Mouse (Mus musculus) midbrain, embryonic 12.5 days (tissue): ENCODE measurements at regions not wholly inside any gene's neighbourhood (a gene's known extent, or its start where the extent isn't known, plus 50 kb on each side); places are given as distances from the start of the nearest gene placed in this dataset.

Experiments used
- ATAC-seq: fragments of 200-750 bp; cut with Nextera tagmentation; 2 replicates; pipeline ENCODE4 v1.8.0; 2017; ENCODE audit warnings: low read depth, moderate TSS enrichment, moderate library complexity; ENCODE audit not compliant: low FRiP score
- H3K27ac ChIP-seq: fragments of 300-500 bp; sonication (generic); replicated peaks from 2 replicates; pipeline ENCODE4 v1.5.1; 2016; ENCODE audit warnings: mild to moderate bottlenecking
- H3K27me3 ChIP-seq: fragments of 300-500 bp; sonication (generic); 2 replicates; pipeline ENCODE4 v1.6.1; 2016; ENCODE audit warnings: mild to moderate bottlenecking
- H3K36me3 ChIP-seq: fragments of 300-500 bp; sonication (generic); 2 replicates; pipeline ENCODE4 v1.6.1; 2016
- H3K4me1 ChIP-seq: fragments of 300-500 bp; sonication (generic); 2 replicates; pipeline ENCODE4 v1.6.1; 2016
- H3K4me2 ChIP-seq: fragments of 300-500 bp; sonication (generic); replicated peaks from 2 replicates; pipeline ENCODE4 v1.6.1; 2016; ENCODE audit warnings: mild to moderate bottlenecking, moderate library complexity
- H3K4me3 ChIP-seq: fragments of 300-500 bp; sonication (generic); 2 replicates; pipeline ENCODE4 v1.5.1; 2016; ENCODE audit warnings: mild to moderate bottlenecking
- H3K9ac ChIP-seq: fragments of 300-500 bp; sonication (generic); replicated peaks from 2 replicates; pipeline ENCODE4 v1.6.1; 2016; ENCODE audit warnings: mild to moderate bottlenecking, moderate library complexity
- H3K9me3 ChIP-seq: fragments of 300-500 bp; sonication (generic); 2 replicates; pipeline ENCODE4 v1.6.1; 2016; ENCODE audit warnings: mild to moderate bottlenecking
- WGBS: fragments of 180-500 bp; shearing (Covaris S2); methylation state at CpG from one replicate; pipeline ENCODE4 v1.1.7; 2016; 5-methylcytosine and 5-hydroxymethylcytosine counted together

GRCm38 (mm10) chr4:89049592-89050440 is 87.1 kb upstream of the Mtap start:
- no peak for ATAC-seq

DNA sequence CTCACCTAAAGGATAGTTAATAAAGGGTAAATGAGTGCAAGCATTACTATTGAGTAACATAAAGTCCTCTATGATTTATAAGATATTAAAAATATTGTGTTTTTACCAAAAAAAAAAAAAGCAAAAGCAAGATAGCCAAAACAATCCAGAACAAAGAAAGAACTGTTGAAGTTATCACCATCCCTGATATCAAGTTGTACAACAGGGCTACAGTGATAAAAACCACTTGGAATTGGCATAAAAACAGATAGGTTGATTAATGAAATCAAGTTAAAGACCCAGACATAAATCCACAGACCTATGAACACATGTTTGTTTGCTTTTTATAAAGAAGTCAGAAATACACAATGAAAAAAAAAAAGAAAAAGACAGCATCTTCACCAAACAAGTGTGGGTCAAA is 92.4 kb upstream of the Mtap start:
- no peak overlapping the region for H3K27ac ChIP-seq
- H3K9ac ChIP-seq, result no peak overlapping the region
- no peak overlapping the region for H3K4me3 ChIP-seq
- H3K4me1 ChIP-seq, result no peaks in the 10 kb centered on the region
- H3K27me3 ChIP-seq, result no peaks in the 10 kb centered on the region
- ATAC-seq, result no peak
- no peaks in the 10 kb centered on the region for H3K9me3 ChIP-seq
- no peak overlapping the region for H3K4me2 ChIP-seq
- no peaks in the 10 kb centered on the region for H3K36me3 ChIP-seq

More at GRCm38 (mm10) chr4:89049592-89050440, 87.1 kb upstream of the Mtap start:
- no peaks in the 10 kb centered on the region for H3K27me3 ChIP-seq
- H3K9ac ChIP-seq, result no peak overlapping the region
- H3K27ac ChIP-seq, result no peak overlapping the region
- H3K4me3 ChIP-seq, result no peak overlapping the region
- WGBS, result 78% methylated on average over 7 of the region's 7 CpGs
- no peaks in the 10 kb centered on the region for H3K36me3 ChIP-seq
- no peaks in the 10 kb centered on the region for H3K9me3 ChIP-seq
- H3K4me1 ChIP-seq, result no peaks in the 10 kb centered on the region
- no peak overlapping the region for H3K4me2 ChIP-seq

DNA sequence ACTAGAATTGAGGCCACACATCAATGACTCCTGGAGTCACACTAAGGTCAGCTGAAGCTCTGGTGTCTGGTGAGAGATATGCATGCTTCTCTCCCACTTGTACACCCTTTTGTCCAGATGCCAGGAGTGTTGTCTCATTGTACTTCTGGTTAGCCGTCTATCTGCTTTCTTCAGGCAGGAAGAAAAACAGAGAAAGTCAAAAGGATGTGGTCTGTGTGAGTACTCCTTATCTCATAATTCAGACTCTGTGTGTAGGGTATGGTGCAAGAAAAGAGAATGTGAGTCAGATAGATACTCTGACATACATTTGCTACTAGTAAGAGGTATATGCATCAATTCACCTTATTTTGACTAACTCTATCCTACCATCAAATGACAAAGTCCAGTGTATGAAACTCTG is 92.9 kb upstream of the Mtap start:
- ATAC-seq, result no peak
- Histone ChIP-seq H3K9ac (no peak overlapping the region), H3K4me2 (no peak overlapping the region), H3K4me3 (no peak overlapping the region), H3K36me3 (no peaks in the 10 kb centered on the region), H3K27me3 (no peaks in the 10 kb centered on the region), H3K27ac (no peak overlapping the region), H3K9me3 (no peaks in the 10 kb centered on the region), H3K4me1 (no peaks in the 10 kb centered on the region)
- 74% methylated on average over 1 of the region's 1 CpGs for WGBS

GRCm38 (mm10) chr4:89040856-89041255 is 96.1 kb upstream of the Mtap start:
- WGBS, result 62% methylated on average over 5 of the region's 5 CpGs
- H3K4me3 ChIP-seq, result no peak overlapping the region
- H3K27me3 ChIP-seq, result no peaks in the 10 kb centered on the region
- H3K4me1 ChIP-seq, result no peaks in the 10 kb centered on the region
- H3K9me3 ChIP-seq, result no peaks in the 10 kb centered on the region
- H3K27ac ChIP-seq, result no peak overlapping the region
- H3K9ac ChIP-seq, result no peak overlapping the region
- no peak for ATAC-seq
- no peaks in the 10 kb centered on the region for H3K36me3 ChIP-seq
- H3K4me2 ChIP-seq, result no peak overlapping the region

GRCm38 (mm10) chr4:89038906-89039305 is 98.0 kb upstream of the Mtap start:
- no peaks in the 10 kb centered on the region for H3K36me3 ChIP-seq
- no peaks in the 10 kb centered on the region for H3K9me3 ChIP-seq
- no peak overlapping the region for H3K4me2 ChIP-seq
- no peaks in the 10 kb centered on the region for H3K27me3 ChIP-seq
- no peak overlapping the region for H3K9ac ChIP-seq
- 72% methylated on average over 5 of the region's 5 CpGs for WGBS
- H3K4me3 ChIP-seq, result no peak overlapping the region
- H3K4me1 ChIP-seq, result no peaks in the 10 kb centered on the region
- no peak for ATAC-seq
- H3K27ac ChIP-seq, result no peak overlapping the region

DNA sequence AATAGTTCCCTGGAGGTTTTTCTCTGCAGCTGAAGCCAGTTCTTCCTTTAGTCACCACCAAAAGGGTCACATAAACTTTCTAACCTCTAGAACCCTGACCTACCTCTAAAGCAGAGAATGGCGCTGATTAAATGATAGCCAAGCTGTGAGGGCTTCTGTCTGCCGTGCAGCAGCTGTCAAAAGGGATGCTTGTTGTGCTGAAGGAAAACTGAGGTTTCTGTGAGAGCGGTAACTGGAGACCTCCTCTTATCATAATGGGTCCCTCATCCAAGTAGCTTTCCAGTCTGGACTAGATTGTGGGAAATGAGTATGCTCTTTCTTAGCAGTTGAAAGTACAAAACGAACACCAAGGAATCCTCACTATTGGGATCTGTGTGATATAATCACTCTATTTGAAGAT is 98.8 kb upstream of the Mtap start:
- H3K27me3 ChIP-seq, result no peaks in the 10 kb centered on the region
- ATAC-seq, result no peak
- no peak overlapping the region for H3K4me2 ChIP-seq
- no peak overlapping the region for H3K27ac ChIP-seq
- no peaks in the 10 kb centered on the region for H3K4me1 ChIP-seq
- no peak overlapping the region for H3K9ac ChIP-seq
- H3K9me3 ChIP-seq, result no peaks in the 10 kb centered on the region
- no peaks in the 10 kb centered on the region for H3K36me3 ChIP-seq
- WGBS, result 55% methylated on average over 4 of the region's 4 CpGs
- H3K4me3 ChIP-seq, result no peak overlapping the region

DNA sequence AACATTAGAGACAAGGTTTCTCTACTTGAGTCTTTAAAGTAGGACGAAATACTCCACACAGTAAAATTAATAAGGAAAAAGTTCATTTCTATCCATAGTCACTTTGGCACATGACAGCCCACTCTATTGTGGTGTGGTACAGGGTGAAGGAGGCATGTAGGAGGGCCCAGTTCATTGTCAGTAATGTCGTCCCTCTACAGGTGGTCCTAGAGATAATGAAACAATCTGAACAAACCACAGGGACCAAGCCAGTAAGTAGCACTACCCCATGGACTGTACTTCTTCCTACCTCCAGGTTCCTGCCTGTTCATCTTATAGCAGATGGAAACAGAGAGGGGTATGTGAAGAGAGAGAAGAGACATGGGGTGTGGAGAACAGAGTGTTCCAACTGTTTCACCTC is 102.1 kb upstream of the Mtap start:
- Histone ChIP-seq H3K9ac (no peak overlapping the region), H3K4me1 (no peaks in the 10 kb centered on the region), H3K9me3 (no peaks in the 10 kb centered on the region), H3K4me2 (no peak overlapping the region), H3K36me3 (no peaks in the 10 kb centered on the region), H3K4me3 (no peak overlapping the region), H3K27ac (no peak overlapping the region), H3K27me3 (no peaks in the 10 kb centered on the region)
- no peak for ATAC-seq
- 88% methylated on average over 2 of the region's 2 CpGs for WGBS

- no peak overlapping the region for H3K27ac ChIP-seq
- no peaks in the 10 kb centered on the region for H3K4me1 ChIP-seq
- no peak overlapping the region for H3K4me2 ChIP-seq
- no peaks in the 10 kb centered on the region for H3K36me3 ChIP-seq
- H3K4me3 ChIP-seq, result no peak overlapping the region
- no peaks in the 10 kb centered on the region for H3K27me3 ChIP-seq
- no peak overlapping the region for H3K9ac ChIP-seq
- no peaks in the 10 kb centered on the region for H3K9me3 ChIP-seq
- WGBS, result 71% methylated on average over 3 of the region's 3 CpGs
- no peak for ATAC-seq
Observed at GRCm38 (mm10) chr4:89034299-89034698, 102.6 kb upstream of the Mtap start.

DNA sequence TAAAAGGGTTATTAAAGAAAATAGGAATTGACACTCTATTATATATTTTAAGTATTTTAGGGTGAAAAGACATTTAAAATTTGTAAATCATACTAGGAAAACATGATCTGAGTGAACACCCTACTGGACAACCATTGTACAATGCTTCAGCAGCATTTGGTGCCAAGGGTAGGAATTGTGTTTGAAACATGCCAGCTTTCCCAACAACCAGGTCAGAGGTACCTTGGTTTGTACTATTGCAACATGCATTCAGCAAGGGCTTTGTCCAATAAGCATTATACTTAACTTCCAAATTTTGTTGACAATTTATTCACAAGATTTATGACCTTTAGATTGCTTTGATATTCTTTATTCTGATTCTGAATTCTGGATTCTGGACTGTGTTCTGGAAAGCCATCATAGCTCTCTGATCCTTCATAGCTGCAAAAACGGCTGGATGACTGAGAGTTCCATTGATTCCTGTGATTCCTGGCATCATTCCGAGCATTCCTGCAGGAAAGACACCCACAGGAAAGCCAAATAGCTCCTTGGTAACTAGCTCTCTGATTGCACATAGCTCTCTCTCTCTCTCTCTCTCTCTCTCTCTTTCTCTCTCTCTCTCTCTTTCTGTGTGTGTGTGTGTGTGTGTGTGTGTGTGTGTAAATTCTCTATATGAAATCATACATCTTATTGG is 124.1 kb upstream of the Mtap start:
- H3K36me3 ChIP-seq, result no peaks in the 10 kb centered on the region

DNA sequence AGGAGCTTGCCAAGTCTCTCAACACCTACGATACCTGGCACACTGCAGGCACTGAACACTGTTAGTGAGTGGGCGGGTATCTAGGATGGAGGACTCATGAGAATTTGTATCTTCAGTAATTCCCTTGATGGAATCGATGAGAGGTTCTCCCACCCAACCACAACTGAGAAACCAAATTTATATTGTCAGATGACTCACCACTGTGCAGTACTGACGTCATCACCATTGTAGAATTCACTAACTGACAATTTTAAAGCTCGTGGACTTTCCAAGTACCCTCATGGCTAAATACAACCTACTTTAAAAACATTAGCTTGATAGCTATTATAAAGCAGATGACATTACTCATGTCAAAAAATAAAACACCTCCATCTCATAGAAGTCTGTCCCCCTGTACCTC is 128.4 kb upstream of the Mtap start:
- H3K27ac ChIP-seq, result no peak overlapping the region
- WGBS, result 85% methylated on average over 5 of the region's 5 CpGs

More for the DNA sequence above, 124.1 kb upstream of the Mtap start:
- 58% methylated on average over 2 of the region's 2 CpGs for whole genome bisulfite sequencing
- no peak overlapping the region for H3K4me2 ChIP-seq
- no peak overlapping the region for H3K4me3 ChIP-seq
- no peak overlapping the region for H3K27ac ChIP-seq
- no peaks in the 10 kb centered on the region for H3K4me1 ChIP-seq
- H3K9me3 ChIP-seq, result no peaks in the 10 kb centered on the region
- no peak overlapping the region for H3K9ac ChIP-seq
- no peaks in the 10 kb centered on the region for H3K27me3 ChIP-seq
- ATAC-seq, result no peak

GRCm38 (mm10) chr4:89001470-89001869 is 121.5 kb upstream of the Ifne start:
- H3K27ac ChIP-seq, result no peak overlapping the region
- no peak for ATAC-seq
- no peak overlapping the region for H3K4me2 ChIP-seq
- WGBS, result 86% methylated on average over 4 of the region's 4 CpGs
- H3K4me3 ChIP-seq, result no peak overlapping the region
- no peak overlapping the region for H3K9ac ChIP-seq
- H3K36me3 ChIP-seq, result no peaks in the 10 kb centered on the region
- no peaks in the 10 kb centered on the region for H3K4me1 ChIP-seq
- H3K27me3 ChIP-seq, result no peaks in the 10 kb centered on the region
- H3K9me3 ChIP-seq, result no peaks in the 10 kb centered on the region

More for the DNA sequence above, 128.4 kb upstream of the Mtap start:
- Histone ChIP-seq H3K27me3 (no peaks in the 10 kb centered on the region), H3K4me1 (no peaks in the 10 kb centered on the region), H3K4me2 (no peak overlapping the region), H3K4me3 (no peak overlapping the region), H3K9me3 (no peaks in the 10 kb centered on the region), H3K36me3 (no peaks in the 10 kb centered on the region), H3K9ac (no peak overlapping the region)
- ATAC-seq, result no peak

- ATAC-seq, result no peak
- Histone ChIP-seq H3K9ac (no peak overlapping the region), H3K4me2 (no peak overlapping the region), H3K36me3 (no peaks in the 10 kb centered on the region), H3K27me3 (no peaks in the 10 kb centered on the region), H3K27ac (no peak overlapping the region), H3K9me3 (no peaks in the 10 kb centered on the region), H3K4me1 (no peaks in the 10 kb centered on the region), H3K4me3 (no peak overlapping the region)
- WGBS, result 67% methylated on average over 4 of the region's 4 CpGs
Observed at GRCm38 (mm10) chr4:89000855-89001254, 120.9 kb upstream of the Ifne start.
